Mouse (Mus musculus): ENCODE measurements around the gene Tcl1b2.

DNA sequence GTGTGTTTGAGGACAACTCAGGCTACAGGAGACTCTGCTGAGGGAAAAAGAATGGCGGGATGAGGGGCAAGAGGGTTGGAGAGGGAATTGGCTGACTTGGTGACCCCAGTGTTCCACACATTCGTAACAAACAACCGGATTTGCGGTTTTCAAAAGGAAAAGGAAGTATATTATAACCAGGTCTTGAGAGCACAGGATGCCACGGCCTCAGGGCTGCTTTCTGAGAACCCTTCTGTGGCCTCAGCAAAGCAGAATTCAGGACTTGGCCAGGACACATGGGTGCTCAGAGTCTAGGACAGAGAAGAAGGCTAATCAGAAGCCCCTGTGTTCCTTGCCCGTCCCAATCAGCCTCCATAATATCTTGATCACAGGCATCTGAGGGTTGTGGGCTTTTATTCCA is 13.0 kb downstream of the Tcl1b2 start:
- TF ChIP-seq CTCF (IDR thresholded peaks at IDR 0.05; ENCODE audit: extremely low read depth, insufficient read depth, low read length), result no peak
- TF ChIP-seq POLR2A (IDR thresholded peaks at IDR 0.05; ENCODE audit: extremely low read depth, insufficient read depth, low read length), result no peak

All from cortical plate, adult 2 months (tissue).